Mouse (Mus musculus) adipocyte (in vitro differentiated cells): ENCODE data around the gene Ppdpf.

Experiments
- DNase-seq: peaks from one replicate; pipeline ENCODE4 v3.0.0-alpha.2; 2016; ENCODE audit warnings: low spot score

Gene Ppdpf

GRCm38 (mm10) chr2:181218881-181219485 lies 31.9 kb downstream of the Ppdpf start:
- DNase-seq, result no peak

GRCm38 (mm10) chr2:181219538-181220216 lies 32.6 kb downstream of the Ppdpf start, which contains the start of gene Fndc11:
Gene Fndc11 (plus strand): TSS chr2:181220013.
- DNase-seq, result no peak

GRCm38 (mm10) chr2:181220361-181220760 lies 33.3 kb downstream of the Ppdpf start:
- no peak for DNase-seq

- no peak for DNase-seq
These were observed 37.9 kb downstream of the Ppdpf start for GRCm38 (mm10) chr2:181224994-181225393.

GRCm38 (mm10) chr2:181227122-181227521 lies 40.1 kb downstream of the Ppdpf start:
- no peak for DNase-seq

- no peak for DNase-seq
These were observed 41.3 kb downstream of the Ppdpf start for GRCm38 (mm10) chr2:181228335-181228734.

GRCm38 (mm10) chr2:181231171-181231570 lies 44.1 kb downstream of the Ppdpf start:
- DNase-seq, result no peak

GRCm38 (mm10) chr2:181233443-181233842 lies 46.4 kb downstream of the Ppdpf start:
- DNase-seq, result no peak

- no peak for DNase-seq
These were observed 47.6 kb downstream of the Ppdpf start for GRCm38 (mm10) chr2:181234680-181235079.

GRCm38 (mm10) chr2:181235681-181236566 lies 48.9 kb downstream of the Ppdpf start:
- no peak for DNase-seq

- DNase-seq, result no peak
These were observed 50.4 kb downstream of the Ppdpf start for GRCm38 (mm10) chr2:181237251-181238014.

- DNase-seq, result no peak
These were observed 51.1 kb downstream of the Ppdpf start for GRCm38 (mm10) chr2:181238091-181238610.
